Mouse (Mus musculus): Measurements from ENCODE around the gene Slc38a9. TPM values are rescaled to one million over a fixed set of nuclear protein-coding genes. Genes with fewer than 3 reads are reported as not detected.

The Slc38a9 gene
- polyA plus RNA-seq, 1 experiment, result 3.7 TPM

- Histone ChIP-seq H3K36me3 (ENCODE audit: control insufficient read depth, insufficient read depth) (no peaks in the 10 kb centered on the region), H3K27me3 (ENCODE audit: control insufficient read depth, insufficient read depth, insufficient read length) (no peaks in the 10 kb centered on the region), H3K4me2 (ENCODE audit: low read depth) (peak overlapping the region; percentile 91), H3ac (ENCODE audit: control insufficient read depth, insufficient read length) (no peak overlapping the region), H3K79me2 (ENCODE audit: control insufficient read depth, insufficient read depth) (no peaks in the 10 kb centered on the region), H3K4me3 (peak overlapping the region; percentile 11)
- TF ChIP-seq TCF3 (IDR thresholded peaks at IDR 0.05; ENCODE audit: insufficient read length, low read depth), result no peak
- peak; percentile 58 for TF ChIP-seq TCF12 (IDR thresholded peaks at IDR 0.05; ENCODE audit: insufficient read depth, poor library complexity, severe bottlenecking)
- TF ChIP-seq MYOG (IDR thresholded peaks at IDR 0.05; ENCODE audit: control insufficient read depth in 1 of 3, insufficient read depth in 1 of 3, insufficient read length in 2 of 3, low read depth in 2 of 3), result peak in 2 of 3 experiments; percentile 36 to 81
- no peak for TF ChIP-seq E2F4 (IDR thresholded peaks at IDR 0.05; ENCODE audit: insufficient read depth)
These were observed 110.2 kb downstream of the Slc38a9 start for GRCm38 (mm10) chr13:112770528-112771328.

GRCm38 (mm10) chr13:112771447-112772208 is 111.1 kb downstream of the Slc38a9 start:
- no peak overlapping the region for H3ac ChIP-seq (ENCODE audit: control insufficient read depth, insufficient read length)
- H3K4me3 ChIP-seq, result peak overlapping the region; percentile 11
- no peaks in the 10 kb centered on the region for H3K27me3 ChIP-seq (ENCODE audit: control insufficient read depth, insufficient read depth, insufficient read length)
- H3K36me3 ChIP-seq (ENCODE audit: control insufficient read depth, insufficient read depth), result no peaks in the 10 kb centered on the region
- H3K4me2 ChIP-seq (ENCODE audit: low read depth), result peak overlapping the region; percentile 91
- no peaks in the 10 kb centered on the region for H3K79me2 ChIP-seq (ENCODE audit: control insufficient read depth, insufficient read depth)
- TF ChIP-seq POLR2A (IDR thresholded peaks at IDR 0.05; ENCODE audit: insufficient read length, low read depth) (no peak), E2F4 (IDR thresholded peaks at IDR 0.05; ENCODE audit: insufficient read depth) (no peak), USF1 (IDR thresholded peaks at IDR 0.05; ENCODE audit: low read depth) (no peak), MYOG (IDR thresholded peaks at IDR 0.05; ENCODE audit: control insufficient read depth in 1 of 3, insufficient read depth in 1 of 3, insufficient read length in 2 of 3, low read depth in 2 of 3) (no peak), SRF (IDR thresholded peaks at IDR 0.05; ENCODE audit: control insufficient read depth, insufficient read length, low read depth) (no peak), TCF3 (IDR thresholded peaks at IDR 0.05; ENCODE audit: insufficient read length, low read depth) (no peak), TCF12 (IDR thresholded peaks at IDR 0.05; ENCODE audit: insufficient read depth, poor library complexity, severe bottlenecking) (no peak), CEBPB (IDR thresholded peaks at IDR 0.05; ENCODE audit: insufficient read depth, poor library complexity, severe bottlenecking) (no peak), POLR2AphosphoS2 (IDR thresholded peaks at IDR 0.05; ENCODE audit: insufficient read length, low read depth) (no peak)

GRCm38 (mm10) chr13:112772252-112772651 is 111.7 kb downstream of the Slc38a9 start:
- Histone ChIP-seq H3K4me2 (ENCODE audit: low read depth) (peak overlapping the region; percentile 91), H3ac (ENCODE audit: control insufficient read depth, insufficient read length) (no peak overlapping the region), H3K79me2 (ENCODE audit: control insufficient read depth, insufficient read depth) (no peaks in the 10 kb centered on the region), H3K4me3 (no peak overlapping the region), H3K27me3 (ENCODE audit: control insufficient read depth, insufficient read depth, insufficient read length) (no peaks in the 10 kb centered on the region), H3K36me3 (ENCODE audit: control insufficient read depth, insufficient read depth) (no peaks in the 10 kb centered on the region)
- TF ChIP-seq E2F4 (IDR thresholded peaks at IDR 0.05; ENCODE audit: insufficient read depth) (no peak), SRF (IDR thresholded peaks at IDR 0.05; ENCODE audit: control insufficient read depth, insufficient read length, low read depth) (no peak), POLR2AphosphoS2 (IDR thresholded peaks at IDR 0.05; ENCODE audit: insufficient read length, low read depth) (no peak), CEBPB (IDR thresholded peaks at IDR 0.05; ENCODE audit: insufficient read depth, poor library complexity, severe bottlenecking) (no peak), USF1 (IDR thresholded peaks at IDR 0.05; ENCODE audit: low read depth) (no peak), MAX (IDR thresholded peaks at IDR 0.05; ENCODE audit: low read depth) (no peak), TCF3 (IDR thresholded peaks at IDR 0.05; ENCODE audit: insufficient read length, low read depth) (no peak), REST (IDR thresholded peaks at IDR 0.05; ENCODE audit: insufficient read depth, insufficient read length) (no peak), MYOD1 (IDR thresholded peaks at IDR 0.05; ENCODE audit: control insufficient read depth in 1 of 3, insufficient read length in 2 of 3, low read depth in 2 of 3) (no peak), POLR2A (IDR thresholded peaks at IDR 0.05; ENCODE audit: insufficient read length, low read depth) (no peak), TCF12 (IDR thresholded peaks at IDR 0.05; ENCODE audit: insufficient read depth, poor library complexity, severe bottlenecking) (no peak), MYOG (IDR thresholded peaks at IDR 0.05; ENCODE audit: control insufficient read depth in 1 of 3, insufficient read depth in 1 of 3, insufficient read length in 2 of 3, low read depth in 2 of 3) (no peak)

GRCm38 (mm10) chr13:112772861-112773260 is 112.3 kb downstream of the Slc38a9 start:
- Histone ChIP-seq H3K4me2 (ENCODE audit: low read depth) (no peak overlapping the region), H3K36me3 (ENCODE audit: control insufficient read depth, insufficient read depth) (no peaks in the 10 kb centered on the region), H3ac (ENCODE audit: control insufficient read depth, insufficient read length) (no peak overlapping the region), H3K4me3 (no peak overlapping the region), H3K27me3 (ENCODE audit: control insufficient read depth, insufficient read depth, insufficient read length) (no peaks in the 10 kb centered on the region), H3K79me2 (ENCODE audit: control insufficient read depth, insufficient read depth) (no peaks in the 10 kb centered on the region)
- no peak for TF ChIP-seq TCF12 (IDR thresholded peaks at IDR 0.05; ENCODE audit: insufficient read depth, poor library complexity, severe bottlenecking)
- no peak for TF ChIP-seq MYOD1 (IDR thresholded peaks at IDR 0.05; ENCODE audit: control insufficient read depth in 1 of 3, insufficient read length in 2 of 3, low read depth in 2 of 3)
- no peak for TF ChIP-seq MYOG (IDR thresholded peaks at IDR 0.05; ENCODE audit: control insufficient read depth in 1 of 3, insufficient read depth in 1 of 3, insufficient read length in 2 of 3, low read depth in 2 of 3)
- TF ChIP-seq POLR2AphosphoS2 (IDR thresholded peaks at IDR 0.05; ENCODE audit: insufficient read length, low read depth), result no peak
- no peak for TF ChIP-seq REST (IDR thresholded peaks at IDR 0.05; ENCODE audit: insufficient read depth, insufficient read length)
- TF ChIP-seq CEBPB (IDR thresholded peaks at IDR 0.05; ENCODE audit: insufficient read depth, poor library complexity, severe bottlenecking), result no peak
- TF ChIP-seq POLR2A (IDR thresholded peaks at IDR 0.05; ENCODE audit: insufficient read length, low read depth), result no peak

Data from myocyte (in vitro differentiated cells).